Mouse (Mus musculus) bone marrow, adult 2 months (tissue): ENCODE data around the gene Msl1. TPM values are rescaled to one million over a fixed set of nuclear protein-coding genes. Genes with fewer than 3 reads are reported as not detected.

ENCODE experiments used
- H3K27ac ChIP-seq: fragments of 200-500 bp; 2 replicates; pipeline ENCODE4 v1.5.1; 2012; ENCODE audit warnings: low read depth, mild to moderate bottlenecking, control low read depth, inconsistent platforms, low read length; ENCODE audit not compliant: control insufficient read depth, poor library complexity, insufficient read depth
- H3K4me1 ChIP-seq: fragments of 200-500 bp; 2 replicates; pipeline ENCODE4 v1.6.1; 2011; ENCODE audit warnings: low read length; ENCODE audit not compliant: control insufficient read depth, insufficient read depth
- H3K4me3 ChIP-seq: fragments of 200-500 bp; replicated peaks from 2 replicates; pipeline ENCODE3; 2011; ENCODE audit warnings: mild to moderate bottlenecking, low read depth, low read length, control low read depth; ENCODE audit not compliant: control insufficient read depth
- CTCF ChIP-seq: fragments of 200-500 bp; IDR thresholded peaks from 2 replicates; pipeline ENCODE4 v1.5.1; 2011; ENCODE audit warnings: low read length, control low read depth; ENCODE audit not compliant: control insufficient read depth, insufficient read depth
- POLR2A ChIP-seq: fragments of 200-500 bp; IDR thresholded peaks from 2 replicates; pipeline ENCODE4 v1.6.1; 2011; ENCODE audit warnings: low read depth, mild to moderate bottlenecking, control low read depth, low read length, borderline replicate concordance; ENCODE audit not compliant: control insufficient read depth
- WGBS: fragments of 180-500 bp; shearing (Covaris S2); methylation state at CpG from one replicate; pipeline ENCODE4 v1.1.7; 2018; 5-methylcytosine and 5-hydroxymethylcytosine counted together
- polyA plus RNA-seq: library from polyadenylated mRNA; stranded (reverse); fragments of >200 nt; gene quantifications from 2 replicates; pipeline ENCODE4 v1.2.4, GENCODE M21; 2011; ENCODE audit warnings: low replicate concordance; ENCODE audit not compliant: missing spikeins, insufficient read depth, insufficient read length

Msl1 gene
- polyA plus RNA-seq, 1 experiment = 69.9 TPM

- no peak overlapping the region for H3K27ac ChIP-seq
- TF ChIP-seq CTCF = no peak
- TF ChIP-seq POLR2A = no peak
- no peaks in the 10 kb centered on the region for H3K4me1 ChIP-seq
- no peak overlapping the region for H3K4me3 ChIP-seq
- WGBS = 86% methylated on average over 2 of the region's 2 CpGs
Measured at GRCm38 (mm10) chr11:98854659-98855058, 59.3 kb downstream of the Msl1 start.

Other genes starting within 250 kb of the Msl1 start
- gene Ikzf3, start 249.5 kb upstream of the Msl1 start, polyA plus RNA-seq = 13.3 and 41.7 TPM in 2 replicates
- gene Zpbp2, start 244.4 kb upstream of the Msl1 start, polyA plus RNA-seq = 2.2 and 6.5 TPM in 2 replicates
- gene Ormdl3, start 208.1 kb upstream of the Msl1 start, polyA plus RNA-seq = 41.1 and 41.2 TPM in 2 replicates
- gene Lrrc3c, start 197.2 kb upstream of the Msl1 start, polyA plus RNA-seq = not detected in 2 replicates
- gene Gm12355, start 169.9 kb upstream of the Msl1 start, polyA plus RNA-seq = 50.6 and 60.6 TPM in 2 replicates
- gene Gsdma3, start 169.2 kb upstream of the Msl1 start, polyA plus RNA-seq = not detected in 2 replicates
- not detected in 2 replicates for gene Gsdma2, start 148.8 kb upstream of the Msl1 start, polyA plus RNA-seq
- gene Gsdma, start 131.2 kb upstream of the Msl1 start, polyA plus RNA-seq = 0.55 and 0.70 TPM in 2 replicates
- 28.2 and 57.7 TPM in 2 replicates for gene Psmd3, start 113.0 kb upstream of the Msl1 start, polyA plus RNA-seq
- not detected in 2 replicates for gene Csf3, start 94.3 kb upstream of the Msl1 start, polyA plus RNA-seq
- 26.7 and 28.7 TPM in 2 replicates for gene Med24, start 66.1 kb upstream of the Msl1 start, polyA plus RNA-seq
- gene Thra, start 54.9 kb upstream of the Msl1 start, polyA plus RNA-seq = 27.5 and 35.4 TPM in 2 replicates
- gene Nr1d1, start 20.2 kb upstream of the Msl1 start, polyA plus RNA-seq = 2.4 and 4.8 TPM in 2 replicates
- gene Casc3, start 9.4 kb downstream of the Msl1 start, polyA plus RNA-seq = 29.3 and 38.5 TPM in 2 replicates
- gene Rapgefl1, start 41.3 kb downstream of the Msl1 start, polyA plus RNA-seq = 1.5 and 6.8 TPM in 2 replicates
- gene Wipf2, start 68.1 kb downstream of the Msl1 start, polyA plus RNA-seq = 5.9 and 11.3 TPM in 2 replicates
- gene Cdc6, start 112.3 kb downstream of the Msl1 start, polyA plus RNA-seq = 50.4 and 53.9 TPM in 2 replicates
- 8.9 and 17.2 TPM in 2 replicates for gene Rara, start 132.3 kb downstream of the Msl1 start, polyA plus RNA-seq
- gene Gjd3, start 187.5 kb downstream of the Msl1 start, polyA plus RNA-seq = not detected in 2 replicates
- 161 and 191 TPM in 2 replicates for gene Top2a, start 228.7 kb downstream of the Msl1 start, polyA plus RNA-seq
- 59.7 and 78.0 TPM in 2 replicates for gene Igfbp4, start 245.7 kb downstream of the Msl1 start, polyA plus RNA-seq